Mouse (Mus musculus): ENCODE data around the gene Chd3.

Gene Chd3

DNA sequence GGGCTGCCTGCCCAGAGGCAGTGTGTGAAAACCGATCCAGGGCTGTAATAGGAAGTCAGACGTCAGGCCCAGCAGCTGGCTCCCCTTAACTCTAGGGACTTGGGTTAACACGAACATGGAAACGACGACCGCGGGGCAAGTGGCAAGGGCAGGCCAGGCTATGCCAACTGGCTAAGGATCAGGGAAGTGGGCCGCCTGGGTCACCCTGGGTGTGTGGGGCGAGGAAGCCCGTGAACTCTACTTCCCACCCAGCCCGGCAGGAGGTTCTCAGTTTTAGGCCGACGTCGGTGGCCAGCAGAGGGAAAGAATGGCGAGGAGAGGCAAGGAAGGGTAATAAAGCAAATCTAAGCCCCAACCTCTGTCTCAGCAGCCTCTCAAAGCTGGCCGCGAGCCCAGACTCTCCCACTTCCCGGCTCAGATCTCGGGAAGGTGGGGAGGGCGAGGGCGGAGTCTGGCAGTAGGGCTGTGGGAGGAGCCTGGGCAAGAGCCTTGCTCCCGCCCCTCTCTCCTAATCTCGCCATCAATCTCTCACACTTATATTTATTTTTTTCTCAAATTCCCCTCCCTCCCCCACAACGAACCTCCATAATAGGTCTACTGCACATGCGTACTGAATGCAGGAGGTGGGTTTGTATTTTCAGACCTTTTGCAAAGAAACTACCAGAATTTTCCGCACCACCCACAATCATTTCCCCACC, 2.9 kb downstream of the Chd3 start:
- DNase-seq (ENCODE audit: low spot score in 2 of 2): peak; percentile 92 to 94

- DNase-seq (ENCODE audit: low spot score in 2 of 2): no peak
Observed at GRCm38 (mm10) chr11:69365722-69366121, 3.5 kb downstream of the Chd3 start.

- DNase-seq (ENCODE audit: low spot score in 2 of 2): peak; percentile 84 to 85
Observed at GRCm38 (mm10) chr11:69364910-69365309, 4.3 kb downstream of the Chd3 start.

GRCm38 (mm10) chr11:69364376-69364775, 4.8 kb downstream of the Chd3 start:
- no peak for DNase-seq (ENCODE audit: low spot score in 2 of 2)

GRCm38 (mm10) chr11:69362479-69362878, 6.7 kb downstream of the Chd3 start:
- DNase-seq (ENCODE audit: low spot score in 2 of 2): no peak

- DNase-seq (ENCODE audit: low spot score in 2 of 2): no peak
Observed at GRCm38 (mm10) chr11:69362021-69362420, 7.2 kb downstream of the Chd3 start.

DNA sequence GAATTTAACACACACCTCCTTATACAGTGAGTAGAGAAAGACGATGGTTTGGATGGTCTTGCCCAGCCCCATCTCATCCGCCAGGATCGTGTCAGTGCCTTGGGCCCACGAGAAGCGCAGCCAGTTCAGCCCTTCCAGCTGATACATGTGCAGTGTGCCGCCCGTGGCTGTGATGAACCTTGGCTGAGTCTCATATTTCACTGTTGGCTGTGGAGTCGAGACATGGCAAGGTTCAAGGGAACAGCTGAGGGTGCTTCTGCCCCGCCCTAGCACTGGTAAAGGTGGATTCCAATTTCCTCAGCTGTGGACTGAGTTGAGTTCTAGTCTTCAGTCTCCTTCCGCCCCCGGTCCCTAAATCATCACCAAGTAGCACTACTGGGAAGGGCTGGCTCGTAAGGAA, 11.5 kb downstream of the Chd3 start:
- no peak for DNase-seq (ENCODE audit: low spot score in 2 of 2)

- no peak for DNase-seq (ENCODE audit: low spot score in 2 of 2)
Observed at GRCm38 (mm10) chr11:69356544-69356943, 12.7 kb downstream of the Chd3 start.

- no peak for DNase-seq (ENCODE audit: low spot score in 2 of 2)
Observed at GRCm38 (mm10) chr11:69346441-69346840, 22.8 kb downstream of the Chd3 start.

- DNase-seq (ENCODE audit: low spot score in 2 of 2): peak; percentile 63 to 73
Observed at GRCm38 (mm10) chr11:69340161-69341131, 28.8 kb downstream of the Chd3 start, which contains the start of gene Rnf227. TSS of gene Rnf227 (plus strand) at chr11:69340461.

DNA sequence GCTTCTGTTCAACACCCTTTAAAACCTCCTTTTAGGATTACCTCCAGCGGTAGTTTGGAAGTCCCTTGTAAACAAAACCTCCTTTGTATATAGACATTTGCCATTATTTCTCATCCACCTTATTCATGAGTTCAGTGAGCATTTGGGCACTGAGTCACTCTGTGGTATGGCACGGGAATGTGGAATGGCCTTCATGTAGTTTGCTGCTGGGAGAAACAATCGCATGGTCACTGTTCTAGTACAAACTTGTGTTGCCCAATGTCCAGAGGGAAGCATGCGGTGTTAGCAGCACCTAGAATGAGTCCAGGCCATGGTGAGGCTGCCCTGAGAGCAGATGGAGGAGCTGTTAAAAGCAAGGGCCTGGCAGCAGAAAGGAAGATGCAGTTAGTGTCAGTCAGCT, 34.4 kb downstream of the Chd3 start:
- DNase-seq (ENCODE audit: low spot score in 2 of 2): no peak

GRCm38 (mm10) chr11:69333922-69334321, 35.3 kb downstream of the Chd3 start:
- DNase-seq (ENCODE audit: low spot score in 2 of 2): no peak

GRCm38 (mm10) chr11:69332713-69333253, 36.4 kb downstream of the Chd3 start:
- no peak for DNase-seq (ENCODE audit: low spot score in 2 of 2)

GRCm38 (mm10) chr11:69331929-69332405, 37.2 kb downstream of the Chd3 start:
- DNase-seq (ENCODE audit: low spot score in 2 of 2): peak; percentile 66 to 69

GRCm38 (mm10) chr11:69331152-69331551, 38.1 kb downstream of the Chd3 start:
- no peak for DNase-seq (ENCODE audit: low spot score in 2 of 2)

DNA sequence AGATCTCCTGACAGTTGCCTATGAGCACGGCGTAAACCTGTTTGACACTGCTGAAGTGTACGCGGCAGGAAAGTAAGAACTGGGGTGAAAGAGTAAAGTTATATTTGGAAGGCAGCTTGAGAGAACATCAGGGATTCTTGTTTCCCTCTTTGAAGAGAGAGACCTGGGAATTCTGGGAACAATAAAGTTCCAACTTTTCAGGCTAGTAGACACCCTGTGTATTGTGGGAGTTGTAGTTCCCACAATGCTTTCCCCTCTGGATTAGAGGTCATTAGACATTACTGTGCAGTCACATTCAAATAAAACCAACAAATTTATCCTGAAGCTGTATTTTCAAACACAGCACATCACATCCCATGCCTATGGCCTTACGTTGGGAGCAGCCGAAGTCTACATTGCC, 40.7 kb downstream of the Chd3 start:
- no peak for DNase-seq (ENCODE audit: low spot score in 2 of 2)

DNA sequence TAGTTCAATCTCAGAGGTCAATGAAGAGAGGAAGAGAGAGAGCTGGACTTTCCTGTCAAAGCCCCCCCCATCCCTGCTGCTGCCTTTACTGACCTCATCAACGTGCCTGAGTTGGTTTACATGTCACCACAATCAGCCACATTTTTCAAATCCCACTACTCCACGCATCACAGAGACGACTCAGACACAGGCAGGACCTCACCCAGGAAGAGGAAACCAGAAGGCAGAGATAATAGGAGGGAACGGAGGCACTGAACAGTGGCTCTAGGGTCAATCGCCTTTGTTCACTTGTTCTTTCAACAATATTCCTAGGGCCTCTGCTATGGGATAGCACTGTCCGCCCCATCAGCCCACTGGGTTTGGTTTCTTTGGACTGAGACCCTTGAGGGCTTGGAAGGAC, 41.6 kb downstream of the Chd3 start:
- no peak for DNase-seq (ENCODE audit: low spot score in 2 of 2)

GRCm38 (mm10) chr11:69327157-69327442, 42.1 kb downstream of the Chd3 start:
- DNase-seq (ENCODE audit: low spot score in 2 of 2): no peak

- DNase-seq (ENCODE audit: low spot score in 2 of 2): no peak
Observed at GRCm38 (mm10) chr11:69326408-69327156, 42.6 kb downstream of the Chd3 start.

DNA sequence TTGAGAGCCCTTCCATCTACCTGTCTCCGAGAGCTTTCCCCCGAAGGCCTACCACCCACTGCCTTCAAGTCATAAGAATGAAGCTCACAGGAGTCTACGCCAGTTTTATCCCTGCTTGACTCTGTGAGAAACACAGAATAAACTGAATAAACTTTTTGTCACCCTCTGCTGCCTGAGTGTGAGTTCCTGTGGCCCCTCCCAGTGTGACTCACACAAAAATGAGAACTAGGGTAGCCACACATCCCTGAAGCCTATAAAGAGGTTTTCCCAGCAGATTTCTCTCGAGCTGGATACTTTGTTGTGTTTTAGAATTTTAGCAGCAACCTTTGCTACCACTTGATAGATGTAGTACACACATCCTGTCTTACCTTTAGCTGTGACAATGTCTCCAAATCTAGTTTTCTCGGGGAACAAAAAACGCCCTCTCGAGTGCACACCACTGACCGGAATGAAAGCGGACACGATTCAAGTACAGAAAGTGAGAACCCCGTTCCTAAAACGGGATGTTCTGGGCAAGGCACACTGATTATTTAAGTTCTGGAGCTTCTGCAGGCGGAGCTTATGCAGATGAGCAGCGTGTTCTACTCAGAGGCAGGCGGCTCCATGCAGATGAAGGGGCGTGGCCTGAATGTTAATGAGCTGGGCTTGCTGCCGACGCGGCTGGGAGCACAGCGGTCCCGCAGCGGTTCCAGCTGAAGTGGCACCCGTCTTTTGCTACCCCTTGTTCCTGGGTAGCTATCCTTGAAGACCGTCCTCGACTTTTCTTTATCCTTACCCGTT, 43.4 kb downstream of the Chd3 start, which contains the start of gene Kcnab3:
Gene Kcnab3, plus strand, starts transcription at position 631 of the 780 bp plus-strand sequence.
- peak; percentile 72 to 89 for DNase-seq (ENCODE audit: low spot score in 2 of 2)

DNA sequence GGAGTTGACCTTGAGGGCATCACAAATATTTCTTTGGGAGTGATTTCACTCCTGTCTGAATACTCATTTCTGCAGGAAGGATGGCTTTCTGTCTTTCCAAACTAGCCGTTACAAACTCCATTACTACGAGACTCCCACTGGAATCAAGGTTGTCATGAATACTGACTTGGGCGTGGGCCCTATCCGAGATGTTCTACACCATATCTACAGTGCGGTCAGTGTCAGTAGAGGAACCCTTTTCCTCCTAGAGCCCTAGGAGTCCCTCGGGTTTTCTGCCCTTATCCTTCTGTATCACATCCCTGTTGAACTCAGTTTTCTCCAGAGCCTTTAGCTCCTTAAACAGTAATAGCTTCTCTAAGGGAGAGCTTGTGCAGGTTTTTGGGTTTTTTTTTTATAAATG, 44.5 kb downstream of the Chd3 start:
- no peak for DNase-seq (ENCODE audit: low spot score in 2 of 2)
